Mouse (Mus musculus) adrenal gland (tissue): ENCODE data around the gene Osgin1.

Source experiments
- intact Hi-C: fragments of 180-260 bp; cut with DNase I; formaldehyde crosslinking; loops from one replicate; pipeline ENCODE4 v1.15.1; 2025

Gene Osgin1

GRCm38 (mm10) chr8:119440250-119440951, 6.5 kb downstream of the Osgin1 start:
- intact Hi-C loops: no loop called here

- intact Hi-C loops: no loop called here
These were observed 7.0 kb downstream of the Osgin1 start for GRCm38 (mm10) chr8:119440952-119441270.

GRCm38 (mm10) chr8:119442013-119442412, 8.1 kb downstream of the Osgin1 start:
- intact Hi-C loops: loop anchor here (2.0 kb wide), 1 partner anchor 55 kb away; no protein-coding TSS in a partner anchor

- intact Hi-C loops: loop anchor here (2.0 kb wide), 1 partner anchor 54 kb away; no protein-coding TSS in a partner anchor
These were observed 9.0 kb downstream of the Osgin1 start for GRCm38 (mm10) chr8:119442970-119443369.

GRCm38 (mm10) chr8:119446211-119446989, 12.5 kb downstream of the Osgin1 start, which contains the start of gene Necab2:
TSS of gene Necab2 (plus strand) at chr8:119446719.
- intact Hi-C loops: loop anchor here (5.0 kb wide), 2 partner anchors 71 to 156 kb away; no protein-coding TSS in a partner anchor

- intact Hi-C loops: loop anchor here (5.0 kb wide), 2 partner anchors 70 to 155 kb away; no protein-coding TSS in a partner anchor
These were observed 13.3 kb downstream of the Osgin1 start for GRCm38 (mm10) chr8:119446990-119447780.

- intact Hi-C loops: loop anchor here (5.0 kb wide), 2 partner anchors 70 to 155 kb away; no protein-coding TSS in a partner anchor
These were observed 13.9 kb downstream of the Osgin1 start for GRCm38 (mm10) chr8:119447781-119448170.

GRCm38 (mm10) chr8:119449627-119450026, 15.7 kb downstream of the Osgin1 start:
- intact Hi-C loops: loop anchor here (5.0 kb wide), 3 partner anchors 68 to 223 kb away; no protein-coding TSS in a partner anchor

- intact Hi-C loops: loop anchor here (5.0 kb wide), 1 partner anchor 221 kb away; no protein-coding TSS in a partner anchor
These were observed 17.2 kb downstream of the Osgin1 start for GRCm38 (mm10) chr8:119451131-119451530.

GRCm38 (mm10) chr8:119452919-119453318, 19.0 kb downstream of the Osgin1 start:
- intact Hi-C loops: loop anchor here (5.0 kb wide), 1 partner anchor 219 kb away; no protein-coding TSS in a partner anchor

- intact Hi-C loops: no loop called here
These were observed 22.1 kb downstream of the Osgin1 start for GRCm38 (mm10) chr8:119456045-119456444.

GRCm38 (mm10) chr8:119459724-119460123, 25.8 kb downstream of the Osgin1 start:
- intact Hi-C loops: no loop called here

GRCm38 (mm10) chr8:119461356-119461755, 27.4 kb downstream of the Osgin1 start:
- intact Hi-C loops: no loop called here

- intact Hi-C loops: no loop called here
These were observed 29.8 kb downstream of the Osgin1 start for GRCm38 (mm10) chr8:119463709-119464108.

GRCm38 (mm10) chr8:119466105-119466504, 32.2 kb downstream of the Osgin1 start:
- intact Hi-C loops: no loop called here

- intact Hi-C loops: no loop called here
These were observed 32.9 kb downstream of the Osgin1 start for GRCm38 (mm10) chr8:119466794-119467193.

GRCm38 (mm10) chr8:119468091-119468490, 34.2 kb downstream of the Osgin1 start:
- intact Hi-C loops: no loop called here

GRCm38 (mm10) chr8:119478684-119479083, 44.8 kb downstream of the Osgin1 start:
- intact Hi-C loops: no loop called here

GRCm38 (mm10) chr8:119484145-119484896, 50.4 kb downstream of the Osgin1 start:
- intact Hi-C loops: no loop called here

GRCm38 (mm10) chr8:119487093-119487492, 53.2 kb downstream of the Osgin1 start:
- intact Hi-C loops: no loop called here
